Mouse (Mus musculus): ENCODE measurements at regions not wholly inside any gene's neighbourhood (a gene's known extent, or its start where the extent isn't known, plus 50 kb on each side); places are given as distances from the start of the nearest gene placed in this dataset.

DNA sequence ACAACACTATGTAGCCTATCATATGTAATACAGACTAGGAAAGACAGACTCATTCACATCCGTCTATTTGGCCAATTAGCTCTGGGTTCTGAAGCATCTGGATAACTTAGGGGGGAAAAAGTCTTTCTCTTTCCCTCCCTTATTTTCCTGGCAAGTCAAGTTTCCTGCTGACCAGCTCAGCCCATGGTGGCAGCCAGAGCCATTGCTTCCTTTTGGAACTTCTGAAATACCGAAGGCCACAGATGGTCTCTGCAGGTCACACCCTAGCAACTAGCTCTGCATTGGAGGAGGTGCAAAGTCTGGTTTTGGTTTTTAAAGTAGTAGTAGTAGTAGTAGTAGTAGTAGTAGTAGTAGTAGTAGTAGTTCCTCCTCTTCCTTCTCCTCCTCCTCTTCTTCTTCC, 76.6 kb upstream of the Gm15217 start:
- Histone ChIP-seq H3K4me3 (no peak overlapping the region), H3K4me1 (no peaks in the 10 kb centered on the region), H3K4me2 (no peak overlapping the region), H3K36me3 (no peaks in the 10 kb centered on the region), H3K9ac (no peak overlapping the region), H3K27me3 (replicated peaks) (no peaks in the 10 kb centered on the region), H3K9me3 (replicated peaks) (no peaks in the 10 kb centered on the region), H3K27ac (no peak overlapping the region)
- WGBS (ENCODE audit: insufficient replicate concordance), result 64% methylated on average over 2 of the region's 2 CpGs
- no peak for ATAC-seq

- 68% methylated on average over 4 of the region's 4 CpGs for WGBS (ENCODE audit: insufficient replicate concordance)
- H3K4me1 ChIP-seq, result no peaks in the 10 kb centered on the region
- ATAC-seq, result no peak
These were observed 73.9 kb upstream of the Gm15217 start for GRCm38 (mm10) chr14:46305267-46305666.

GRCm38 (mm10) chr14:46313064-46313463, 66.2 kb upstream of the Gm15217 start:
- no peak for ATAC-seq
- Histone ChIP-seq H3K36me3 (no peaks in the 10 kb centered on the region), H3K4me2 (no peak overlapping the region), H3K9me3 (replicated peaks) (no peaks in the 10 kb centered on the region), H3K9ac (no peak overlapping the region), H3K4me3 (no peak overlapping the region), H3K27ac (no peak overlapping the region), H3K4me1 (no peaks in the 10 kb centered on the region), H3K27me3 (replicated peaks) (no peaks in the 10 kb centered on the region)
- 63% methylated on average over 4 of the region's 4 CpGs for WGBS (ENCODE audit: insufficient replicate concordance)

More at GRCm38 (mm10) chr14:46305267-46305666, 73.9 kb upstream of the Gm15217 start:
- H3K27me3 ChIP-seq (replicated peaks), result no peaks in the 10 kb centered on the region
- no peaks in the 10 kb centered on the region for H3K9me3 ChIP-seq (replicated peaks)
- no peaks in the 10 kb centered on the region for H3K36me3 ChIP-seq
- no peak overlapping the region for H3K27ac ChIP-seq
- no peak overlapping the region for H3K4me2 ChIP-seq
- H3K9ac ChIP-seq, result no peak overlapping the region
- no peak overlapping the region for H3K4me3 ChIP-seq

DNA sequence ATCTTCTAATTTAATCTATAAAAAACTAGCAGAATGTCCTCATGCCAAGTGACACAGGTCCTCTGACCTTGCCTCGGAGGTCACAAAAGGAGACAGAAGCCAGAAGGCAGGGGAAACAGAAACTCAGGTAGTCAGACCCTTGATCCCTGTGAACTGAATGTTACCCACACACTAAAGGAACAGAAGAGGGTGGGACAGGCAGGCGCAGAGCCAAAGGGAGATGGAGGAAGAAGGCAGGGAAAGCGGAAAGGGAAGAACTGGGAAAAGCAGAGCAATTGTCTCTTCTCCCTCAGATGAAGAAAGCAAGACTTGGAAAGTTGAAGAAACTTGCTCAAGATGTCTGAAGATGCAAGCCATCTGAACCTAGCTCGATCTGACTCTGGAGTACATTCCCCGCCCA, 62.7 kb upstream of the Gm15217 start:
- H3K27me3 ChIP-seq (replicated peaks), result no peaks in the 10 kb centered on the region
- H3K27ac ChIP-seq, result no peak overlapping the region
- H3K36me3 ChIP-seq, result no peaks in the 10 kb centered on the region
- no peak for ATAC-seq
- H3K9ac ChIP-seq, result no peak overlapping the region
- no peak overlapping the region for H3K4me2 ChIP-seq
- no peak overlapping the region for H3K4me3 ChIP-seq
- 70% methylated on average over 5 of the region's 5 CpGs for WGBS (ENCODE audit: insufficient replicate concordance)
- no peaks in the 10 kb centered on the region for H3K9me3 ChIP-seq (replicated peaks)
- no peaks in the 10 kb centered on the region for H3K4me1 ChIP-seq

GRCm38 (mm10) chr14:46317406-46318045, 61.7 kb upstream of the Gm15217 start:
- WGBS (ENCODE audit: insufficient replicate concordance), result 58% methylated on average over 16 of the region's 16 CpGs
- H3K9ac ChIP-seq, result no peak overlapping the region
- ATAC-seq, result no peak
- H3K4me1 ChIP-seq, result no peaks in the 10 kb centered on the region
- H3K4me2 ChIP-seq, result no peak overlapping the region
- H3K36me3 ChIP-seq, result no peaks in the 10 kb centered on the region
- H3K27me3 ChIP-seq (replicated peaks), result no peaks in the 10 kb centered on the region
- H3K27ac ChIP-seq, result no peak overlapping the region
- no peaks in the 10 kb centered on the region for H3K9me3 ChIP-seq (replicated peaks)
- no peak overlapping the region for H3K4me3 ChIP-seq

DNA sequence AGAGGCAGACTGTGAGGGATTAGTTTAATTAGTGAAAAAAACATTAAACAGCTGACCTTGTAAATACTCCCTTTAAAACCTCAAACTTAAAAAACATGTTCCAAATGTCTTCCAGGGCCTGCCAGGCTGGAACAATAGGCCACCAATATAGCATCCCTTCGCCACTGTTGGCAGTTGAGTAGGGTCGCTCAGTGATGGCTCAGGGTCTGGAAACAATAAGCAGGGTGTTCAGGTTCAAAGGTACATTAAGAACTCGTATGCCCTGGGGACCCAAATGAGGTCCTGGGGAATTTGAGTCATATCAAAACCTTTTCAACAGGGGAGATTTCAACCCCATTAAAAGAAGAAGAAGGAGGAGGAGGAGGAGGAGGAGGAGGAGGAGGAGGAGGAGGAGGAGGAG, 51.1 kb upstream of the Gm15217 start:
- H3K36me3 ChIP-seq, result no peaks in the 10 kb centered on the region
- no peak overlapping the region for H3K4me2 ChIP-seq
- WGBS (ENCODE audit: insufficient replicate concordance), result 54% methylated on average over 3 of the region's 3 CpGs
- H3K9me3 ChIP-seq (replicated peaks), result no peaks in the 10 kb centered on the region
- no peaks in the 10 kb centered on the region for H3K4me1 ChIP-seq
- no peak overlapping the region for H3K9ac ChIP-seq
- no peaks in the 10 kb centered on the region for H3K27me3 ChIP-seq (replicated peaks)
- no peak for ATAC-seq
- H3K27ac ChIP-seq, result no peak overlapping the region
- no peak overlapping the region for H3K4me3 ChIP-seq

Measured in liver, embryonic 12.5 days (tissue).